Mouse (Mus musculus) layer of hippocampus, adult 9-10 months (tissue): ENCODE results near the gene Tspyl4.

Experiments
- DNase-seq: peaks from one replicate; pipeline ENCODE4 v3.0.0; 2022; ENCODE audit warnings: low spot score

Gene Tspyl4

GRCm38 (mm10) chr10:34320809-34321208 lies 23.6 kb downstream of the Tspyl4 start:
- no peak for DNase-seq

GRCm38 (mm10) chr10:34326701-34327100 lies 29.5 kb downstream of the Tspyl4 start:
- DNase-seq = no peak

DNA sequence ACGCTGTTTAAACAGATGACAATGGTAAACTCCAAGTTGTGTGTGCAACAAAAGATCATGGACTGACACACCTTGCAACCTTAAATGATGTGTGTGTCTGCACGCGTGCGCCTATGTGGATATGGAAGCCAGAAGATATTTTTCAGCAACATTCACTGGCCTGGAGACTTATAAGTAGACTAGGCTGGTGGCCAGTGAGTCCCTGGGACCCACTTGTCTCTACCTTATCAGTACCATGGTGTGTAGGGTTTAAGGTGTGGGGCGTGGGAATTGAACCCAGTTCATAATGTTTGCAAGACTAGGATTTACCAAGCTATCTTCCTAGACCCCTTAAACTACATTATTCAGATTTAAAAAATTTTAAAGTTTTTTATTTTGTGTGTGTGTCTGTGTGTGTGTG lies 29.9 kb downstream of the Tspyl4 start:
- DNase-seq = no peak

DNA sequence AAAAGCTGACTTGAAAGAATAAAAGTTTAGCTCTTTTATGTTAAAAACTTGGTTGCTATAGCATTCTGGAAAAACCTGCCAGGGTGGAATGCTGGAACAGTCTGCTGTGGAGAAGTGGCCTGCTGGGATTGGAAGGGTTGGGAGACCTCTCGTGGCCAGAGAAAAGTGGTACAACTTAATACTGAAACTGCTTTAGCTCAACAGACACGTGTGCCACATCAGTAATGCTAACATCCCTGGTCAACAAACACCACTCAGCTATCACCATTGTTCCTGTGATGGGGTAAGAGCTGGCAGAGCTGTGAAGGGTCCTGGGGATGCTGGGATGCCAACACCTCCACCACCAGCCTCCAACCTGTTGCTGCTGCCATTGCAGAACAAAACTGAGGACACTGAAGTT lies 31.1 kb downstream of the Tspyl4 start:
- no peak for DNase-seq

- no peak for DNase-seq
These were observed 43.8 kb downstream of the Tspyl4 start for GRCm38 (mm10) chr10:34341014-34341413.

- no peak for DNase-seq
These were observed 44.6 kb downstream of the Tspyl4 start for GRCm38 (mm10) chr10:34341886-34342285.
